Mouse (Mus musculus): ENCODE measurements around the gene Cdc42bpb.

GRCm38 (mm10) chr12:111314273-111314672, 63.2 kb downstream of the Cdc42bpb start:
- TF ChIP-seq CTCF (IDR thresholded peaks at IDR 0.05; ENCODE audit: extremely low read depth, insufficient read length, insufficient replicate concordance, low read depth, low read length) (no peak), POLR2A (IDR thresholded peaks at IDR 0.05; ENCODE audit: low read depth, low read length) (no peak)

Data from small intestine, adult 2 months (tissue).